ENCODE assay signal across 30 mouse cellular contexts in the genomic region with DNA sequence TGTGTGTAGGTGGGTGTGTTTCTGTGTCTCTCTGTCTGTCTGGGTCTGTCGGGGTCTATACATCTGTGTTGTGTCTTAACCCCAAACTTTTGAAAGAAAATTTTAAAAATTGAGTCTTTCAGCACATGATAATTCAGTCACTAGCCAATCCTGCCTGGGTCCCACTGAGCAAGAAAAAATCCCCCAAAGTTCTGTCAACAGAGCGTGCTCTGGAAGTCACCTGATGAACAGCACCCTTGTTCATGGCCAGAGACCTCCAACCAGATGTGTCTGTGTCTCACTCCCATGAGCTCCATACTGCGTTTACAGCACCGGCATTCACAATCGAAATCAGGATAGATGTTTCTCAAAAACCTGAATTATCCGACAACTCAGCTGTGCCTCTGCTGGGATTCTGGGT.
"Had no signal": no experiment of that assay in that cellular context is flagged by ENCODE, and none has a peak within 500 bp of the region (broad histone marks: within the 10 kb centered on the region; RNA-seq: fewer than 3 reads in every experiment).

No protein-coding gene starts in this region.

- H3K4me2 ChIP-seq: limb, embryonic 12.5 days; limb, embryonic 13.5 days; limb, embryonic 15.5 days; liver, embryonic 11.5 days; liver, embryonic 12.5 days; liver, embryonic 13.5 days; liver, embryonic 15.5 days; lung, embryonic 14.5 days; lung, embryonic 15.5 days; midbrain, embryonic 12.5 days; midbrain, embryonic 13.5 days; midbrain, embryonic 15.5 days had no signal

- H3K27me3 ChIP-seq: limb, embryonic 12.5 days; limb, embryonic 13.5 days; limb, embryonic 15.5 days; liver, embryonic 12.5 days; liver, embryonic 13.5 days; liver, embryonic 15.5 days; lung, embryonic 15.5 days; midbrain, embryonic 12.5 days; midbrain, embryonic 13.5 days; midbrain, embryonic 15.5 days had no signal

- ATAC-seq: liver, embryonic 12.5 days; liver, postnatal 0 days; lung, postnatal 0 days; midbrain, embryonic 13.5 days; midbrain, embryonic 15.5 days; midbrain, embryonic 16.5 days had no signal

- H3K27ac ChIP-seq: left cerebral cortex, adult 2 months; limb, embryonic 10.5 days; limb, embryonic 12.5 days; limb, embryonic 13.5 days; limb, embryonic 15.5 days; liver, embryonic 12.5 days; liver, embryonic 13.5 days; liver, embryonic 14.5 days; liver, embryonic 15.5 days; macrophage; midbrain, embryonic 10.5 days; midbrain, embryonic 12.5 days; midbrain, embryonic 13.5 days; midbrain, embryonic 15.5 days had no signal

- DNase-seq: left cerebral cortex, postnatal 4 days; liver; liver, embryonic 13.5 days; liver, postnatal 0 days; lung, adult 18-20 months; lung, adult 2 months; lung, embryonic 14.5 days; lung, postnatal 10 days; lung, postnatal 14 days; lung, postnatal 36 days; lung, postnatal 4 days had no signal

- H3K36me3 ChIP-seq: limb, embryonic 10.5 days; limb, embryonic 12.5 days; limb, embryonic 13.5 days; limb, embryonic 15.5 days; liver, embryonic 12.5 days; liver, embryonic 13.5 days; liver, embryonic 15.5 days; lung, embryonic 15.5 days; midbrain, embryonic 10.5 days; midbrain, embryonic 12.5 days; midbrain, embryonic 13.5 days; midbrain, embryonic 15.5 days had no signal

- H3K9ac ChIP-seq: limb, embryonic 12.5 days; limb, embryonic 13.5 days; limb, embryonic 15.5 days; liver, embryonic 12.5 days; liver, embryonic 13.5 days; liver, embryonic 14.5 days; liver, embryonic 15.5 days; liver, postnatal 0 days; lung, embryonic 14.5 days; lung, embryonic 15.5 days; midbrain, embryonic 12.5 days; midbrain, embryonic 13.5 days; midbrain, embryonic 15.5 days had no signal

- H3K9me3 ChIP-seq: limb, embryonic 10.5 days; limb, embryonic 12.5 days; limb, embryonic 13.5 days; limb, embryonic 15.5 days; liver, embryonic 12.5 days; liver, embryonic 13.5 days; liver, embryonic 15.5 days; lung, embryonic 15.5 days; midbrain, embryonic 10.5 days; midbrain, embryonic 12.5 days; midbrain, embryonic 13.5 days; midbrain, embryonic 15.5 days had no signal

- H3K4me1 ChIP-seq: liver, embryonic 12.5 days; liver, embryonic 13.5 days; liver, embryonic 15.5 days; midbrain, embryonic 10.5 days; midbrain, embryonic 13.5 days; midbrain, embryonic 15.5 days had no signal

- H3K4me3 ChIP-seq: left cerebral cortex, adult 2 months; limb, embryonic 10.5 days; limb, embryonic 12.5 days; limb, embryonic 13.5 days; limb, embryonic 15.5 days; liver, embryonic 12.5 days; liver, embryonic 13.5 days; liver, embryonic 15.5 days; lung, embryonic 15.5 days; megakaryocyte, embryonic 14.5 days; midbrain, embryonic 10.5 days; midbrain, embryonic 12.5 days; midbrain, embryonic 13.5 days; midbrain, embryonic 15.5 days; myocyte had no signal
